Mouse (Mus musculus) forebrain, postnatal 0 days (tissue): ENCODE results near the gene Cemip2. TPM values are rescaled to one million over a fixed set of nuclear protein-coding genes. Genes with fewer than 3 reads are reported as not detected.

ENCODE experiments used
- ATAC-seq: fragments of 200-750 bp; cut with Nextera tagmentation; 2 replicates; pipeline ENCODE4 v1.8.0; 2017; ENCODE audit warnings: mild to moderate bottlenecking, moderate library complexity
- DNase-seq: peaks from one replicate; pipeline ENCODE4 v3.0.0-alpha.2; 2015
- H3K27ac ChIP-seq: fragments of 300-500 bp; sonication (generic); 2 replicates; pipeline ENCODE4 v1.5.1; 2014; ENCODE audit warnings: low read depth, mild to moderate bottlenecking, antibody characterized with exemption, low read length, moderate library complexity, mixed read lengths
- H3K27me3 ChIP-seq: fragments of 300-500 bp; sonication (generic); 2 replicates; pipeline ENCODE4 v1.6.1; 2014; ENCODE audit warnings: mild to moderate bottlenecking, low read length, mixed read lengths; ENCODE audit not compliant: insufficient read depth
- H3K36me3 ChIP-seq: fragments of 300-500 bp; sonication (generic); 2 replicates; pipeline ENCODE4 v1.6.1; 2014; ENCODE audit warnings: mild to moderate bottlenecking, moderate library complexity; ENCODE audit not compliant: insufficient read depth
- H3K4me1 ChIP-seq: fragments of 300-500 bp; sonication (generic); 2 replicates; pipeline ENCODE4 v1.6.1; 2014; ENCODE audit warnings: antibody characterized with exemption; ENCODE audit not compliant: insufficient read depth
- H3K4me2 ChIP-seq: fragments of 300-500 bp; sonication (generic); 2 replicates; pipeline ENCODE4 v1.6.1; 2014; ENCODE audit warnings: low read depth, mild to moderate bottlenecking, moderate library complexity
- H3K4me3 ChIP-seq: fragments of 300-500 bp; sonication (generic); 2 replicates; pipeline ENCODE4 v1.5.1; 2014; ENCODE audit warnings: low read depth, low read length, mixed read lengths
- H3K9ac ChIP-seq: fragments of 300-500 bp; sonication (generic); 2 replicates; pipeline ENCODE4 v1.6.1; 2014; ENCODE audit warnings: mild to moderate bottlenecking
- H3K9me3 ChIP-seq: fragments of 300-500 bp; sonication (generic); 2 replicates; pipeline ENCODE4 v1.6.1; 2016; ENCODE audit warnings: low read length
- CTCF ChIP-seq: sonication (generic); IDR thresholded peaks from 2 replicates; pipeline ENCODE4 v1.5.1; 2016; ENCODE audit warnings: antibody characterized with exemption, control low read depth, low read depth
- WGBS: fragments of 180-500 bp; shearing (Covaris S2); extraction: QIAGEN DNeasy Blood & Tissue Kit; methylation state at CpG from one replicate; pipeline ENCODE4 v1.1.7; 2014; 5-methylcytosine and 5-hydroxymethylcytosine counted together
- polyA plus RNA-seq: library from polyadenylated mRNA; unstranded; fragments of >200 nt; fragmentation: Nextera tagmentation; extraction: Ambion mirVana; gene quantifications from 2 replicates; pipeline ENCODE4 v1.2.1, GENCODE M21; 2015
- total RNA-seq: library from RNA; depleted of rRNA; stranded (reverse); fragments of >200 nt; gene quantifications from 2 replicates; pipeline ENCODE4 v1.2.3, GENCODE M21; 2014

Cemip2 gene
- total and polyA plus RNA-seq, 2 experiments from 2014 or later: 17.4 to 42.5 TPM

DNA sequence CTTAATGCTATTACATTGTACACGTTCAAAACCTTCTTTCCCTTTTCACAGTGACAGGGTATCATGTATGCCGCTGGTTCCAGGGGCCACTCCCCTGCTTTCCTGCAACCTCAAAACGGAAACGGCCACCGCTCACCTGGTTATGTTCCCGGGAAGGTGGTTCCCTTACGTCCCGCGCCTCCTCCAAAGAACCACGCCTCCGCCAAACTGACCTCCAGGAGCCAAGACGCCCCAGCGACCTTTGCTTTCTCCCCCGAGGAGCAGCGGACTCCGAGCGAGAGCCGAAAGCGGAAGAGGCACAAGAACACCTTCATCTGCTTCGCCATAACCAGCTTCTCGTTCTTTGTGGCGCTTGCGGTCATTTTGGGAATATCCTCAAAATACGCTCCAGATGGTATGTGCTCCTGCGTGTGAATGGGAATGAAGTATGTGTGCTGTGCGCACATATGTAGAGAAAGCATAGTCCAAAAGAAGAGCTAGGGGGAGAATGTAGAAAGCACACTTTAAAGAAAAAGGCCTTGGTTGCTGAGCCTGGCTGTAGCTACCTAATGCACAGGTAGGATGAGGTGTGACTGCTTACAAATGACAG lies 14.5 kb downstream of the Cemip2 start:
- ATAC-seq (0 out of 2 replicates have a peak, but pooled peaks have one; percentile 21), DNase-seq (peak; percentile 35)
- Histone ChIP-seq H3K9ac (no peak overlapping the region), H3K27ac (0 out of 2 replicates have a peak overlapping the region, but pooled peaks have one; percentile 30), H3K4me2 (no peak overlapping the region), H3K9me3 (no peaks in the 10 kb centered on the region), H3K4me3 (no peak overlapping the region), H3K27me3 (no peaks in the 10 kb centered on the region), H3K4me1 (peaks cover 7% of the 10 kb centered on the region; the same call in 1 of the 2 replicates), H3K36me3 (peaks cover 9% of the 10 kb centered on the region; the same call in 1 of the 2 replicates)
- 87% methylated on average over 26 of the region's 26 CpGs for WGBS
- TF ChIP-seq CTCF: no peak

DNA sequence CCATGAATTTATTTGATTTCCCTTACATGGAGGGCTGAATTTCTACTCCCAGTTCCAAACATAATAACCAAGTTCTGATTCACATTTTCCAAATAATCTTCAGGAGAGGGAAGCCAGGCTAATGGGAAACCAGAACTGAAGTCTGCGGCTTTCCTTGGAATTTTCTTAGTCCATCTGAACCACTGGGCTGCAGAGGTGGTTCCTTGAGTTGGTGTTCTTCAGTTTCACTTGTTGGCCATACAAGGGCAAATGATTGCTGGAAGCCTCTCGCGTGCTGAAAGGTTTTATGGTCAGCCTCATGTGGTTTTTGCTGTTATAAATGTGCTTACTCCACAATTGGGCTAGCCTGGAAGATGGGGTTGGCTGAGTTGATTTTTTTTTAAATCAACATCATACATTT lies 16.4 kb downstream of the Cemip2 start:
- no peaks in the 10 kb centered on the region for H3K9me3 ChIP-seq
- WGBS: 93% methylated on average over 3 of the region's 3 CpGs
- no peak overlapping the region for H3K4me2 ChIP-seq
- ATAC-seq (no peak), DNase-seq (no peak)
- H3K36me3 ChIP-seq: peaks cover 22% of the 10 kb centered on the region
- no peak overlapping the region for H3K9ac ChIP-seq
- no peak for TF ChIP-seq CTCF
- H3K27me3 ChIP-seq: no peaks in the 10 kb centered on the region
- peaks cover 3% of the 10 kb centered on the region; the same call in 1 of the 2 replicates for H3K4me1 ChIP-seq
- no peak overlapping the region for H3K4me3 ChIP-seq
- no peak overlapping the region for H3K27ac ChIP-seq

- no peak for DNase-seq
- Histone ChIP-seq H3K4me2 (no peak overlapping the region), H3K27ac (no peak overlapping the region), H3K4me3 (no peak overlapping the region), H3K27me3 (no peaks in the 10 kb centered on the region), H3K9ac (no peak overlapping the region), H3K36me3 (peaks cover 31% of the 10 kb centered on the region), H3K9me3 (no peaks in the 10 kb centered on the region), H3K4me1 (no peaks in the 10 kb centered on the region)
- no peak for ATAC-seq
- no peak for TF ChIP-seq CTCF
- 88% methylated on average over 5 of the region's 5 CpGs for WGBS
Measured at GRCm38 (mm10) chr19:21796333-21796732, 18.2 kb downstream of the Cemip2 start.

- no peak overlapping the region for H3K27ac ChIP-seq
- DNase-seq: no peak
Measured at GRCm38 (mm10) chr19:21798700-21799099, 20.6 kb downstream of the Cemip2 start.

DNA sequence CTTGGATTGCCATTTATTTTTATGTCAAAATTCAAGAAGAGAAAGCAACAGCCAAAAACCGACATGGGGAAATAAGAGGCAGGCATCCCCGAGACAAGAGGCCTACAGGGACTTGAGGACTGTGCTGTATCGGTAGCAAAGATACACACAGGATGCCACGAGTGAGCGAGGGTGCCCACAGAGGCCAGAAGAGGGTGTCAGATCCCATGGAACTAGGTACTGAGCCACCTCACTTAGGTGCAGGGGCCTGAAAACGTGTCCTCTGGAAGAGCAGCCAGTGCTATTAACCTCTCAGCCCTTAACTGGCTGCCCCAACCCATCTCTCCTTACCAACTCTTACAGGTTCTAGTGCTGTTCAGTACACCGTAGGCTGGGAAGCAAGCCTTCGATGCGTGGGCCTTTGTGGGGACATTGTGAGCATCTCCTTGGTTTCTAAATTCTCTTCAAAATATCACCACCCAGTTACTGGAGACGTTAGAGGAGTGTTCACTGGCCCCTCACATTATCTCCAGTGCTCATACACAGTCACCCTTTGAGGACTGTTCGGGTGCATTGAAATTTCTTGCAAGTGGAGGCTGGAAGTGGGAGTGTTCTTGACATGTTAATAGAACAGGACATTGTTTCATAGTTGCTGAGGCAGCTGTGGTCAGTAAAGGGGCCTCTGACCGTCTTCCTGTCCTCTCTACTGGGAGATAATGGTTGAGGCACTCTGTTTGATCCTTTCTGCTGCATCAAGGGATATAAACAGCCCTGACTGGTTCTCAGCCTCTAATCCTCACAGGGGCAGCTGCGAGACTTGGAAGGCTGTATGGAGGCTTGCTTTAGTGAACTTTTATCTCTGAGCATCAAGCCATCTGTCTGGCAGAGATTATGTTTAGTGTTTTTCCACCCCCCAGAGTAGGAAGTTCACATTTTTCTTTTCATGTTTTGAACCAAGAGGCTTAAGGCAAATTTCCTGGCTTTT lies 21.6 kb downstream of the Cemip2 start:
- peaks cover 50% of the 10 kb centered on the region for H3K36me3 ChIP-seq
- ATAC-seq: peak; percentile 56
- TF ChIP-seq CTCF: no peak
- H3K4me1 ChIP-seq: no peaks in the 10 kb centered on the region
- DNase-seq: no peak
- 64% methylated on average over 13 of the region's 13 CpGs for WGBS
- H3K4me3 ChIP-seq: no peak overlapping the region
- no peak overlapping the region for H3K27ac ChIP-seq
- H3K9ac ChIP-seq: no peak overlapping the region
- no peak overlapping the region for H3K4me2 ChIP-seq
- H3K27me3 ChIP-seq: no peaks in the 10 kb centered on the region
- no peaks in the 10 kb centered on the region for H3K9me3 ChIP-seq

More at GRCm38 (mm10) chr19:21798700-21799099, 20.6 kb downstream of the Cemip2 start:
- no peak; the same call in 1 of the 2 replicates for ATAC-seq
- no peak overlapping the region for H3K4me3 ChIP-seq
- no peak overlapping the region for H3K4me2 ChIP-seq
- TF ChIP-seq CTCF: no peak
- no peaks in the 10 kb centered on the region for H3K4me1 ChIP-seq
- H3K9ac ChIP-seq: no peak overlapping the region
- 27% methylated on average over 3 of the region's 3 CpGs for WGBS
- no peaks in the 10 kb centered on the region for H3K27me3 ChIP-seq
- no peaks in the 10 kb centered on the region for H3K9me3 ChIP-seq
- H3K36me3 ChIP-seq: peaks cover 42% of the 10 kb centered on the region

GRCm38 (mm10) chr19:21804488-21804887 lies 26.3 kb downstream of the Cemip2 start:
- 90% methylated on average over 8 of the region's 8 CpGs for WGBS
- ATAC-seq: no peak
- Histone ChIP-seq H3K4me3 (no peak overlapping the region), H3K27me3 (no peaks in the 10 kb centered on the region), H3K27ac (no peak overlapping the region), H3K4me1 (no peaks in the 10 kb centered on the region), H3K36me3 (peaks cover 58% of the 10 kb centered on the region), H3K9me3 (no peaks in the 10 kb centered on the region), H3K4me2 (no peak overlapping the region), H3K9ac (no peak overlapping the region)
- DNase-seq: no peak
- TF ChIP-seq CTCF: no peak

DNA sequence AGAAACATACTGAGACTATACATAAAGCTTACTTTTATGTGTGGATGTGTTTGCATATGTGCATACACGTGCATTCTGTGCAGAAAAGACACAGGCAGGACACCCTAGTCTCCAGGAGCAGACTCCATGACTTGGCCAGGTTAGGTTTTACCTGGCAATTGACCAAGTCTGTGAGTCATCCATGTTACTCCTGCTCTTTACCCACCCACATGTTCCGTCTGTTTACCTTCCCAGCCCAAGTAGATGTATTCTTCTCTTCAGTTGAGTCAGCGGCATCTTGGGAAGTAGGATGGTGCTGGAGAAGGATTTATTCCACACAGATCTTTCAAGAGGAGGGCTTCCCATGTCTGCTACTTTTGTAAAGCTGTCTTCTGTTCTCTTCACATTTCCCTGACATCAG lies 27.2 kb downstream of the Cemip2 start:
- ATAC-seq: no peak
- no peak overlapping the region for H3K4me2 ChIP-seq
- DNase-seq: no peak
- H3K36me3 ChIP-seq: peaks cover 53% of the 10 kb centered on the region
- H3K4me1 ChIP-seq: no peaks in the 10 kb centered on the region
- no peak for TF ChIP-seq CTCF
- H3K27ac ChIP-seq: no peak overlapping the region
- no peaks in the 10 kb centered on the region for H3K27me3 ChIP-seq
- H3K4me3 ChIP-seq: no peak overlapping the region
- H3K9ac ChIP-seq: no peak overlapping the region
- H3K9me3 ChIP-seq: no peaks in the 10 kb centered on the region
- WGBS: 82% methylated on average over 3 of the region's 3 CpGs
